8 mouse cellular contexts compared by ENCODE assay signal in genomic region chr13:101765976-101766375, GRCm38 (mm10). TPM values are rescaled to one million over a fixed set of nuclear protein-coding genes. Genes with fewer than 3 reads are reported as not detected.
DNase-seq lines count a peak whose midpoint lies in the region; ATAC-seq lines count a peak whose summit lies in the region.

No protein-coding gene starts in this region.

- H3K9ac ChIP-seq in forebrain, embryonic 14.5 days (ENCODE audit: low read length), result peak overlapping the region; percentile 93; the same call in 1 of the 2 replicates
- peak overlapping the region; percentile 89; the same call in 1 of the 2 replicates for H3K9ac ChIP-seq in liver, embryonic 12.5 days

- peak; percentile 22 for DNase-seq in adrenal gland, postnatal 14 days
- DNase-seq in adrenal gland, adult 8-10 months, result no peak
- DNase-seq in 3T3-L1 (ENCODE audit: low read depth, low spot score), result peak; percentile 29
- no peak for DNase-seq in forebrain, embryonic 14.5 days (ENCODE audit: low spot score)
- DNase-seq in thymus, postnatal 36 days, result no peak
- DNase-seq in spleen, adult 12 weeks (ENCODE audit: low spot score), result no peak
- DNase-seq in thymus, postnatal 4 days, result no peak

- peak overlapping the region; percentile 91 for H3K4me3 ChIP-seq in forebrain, embryonic 14.5 days (ENCODE audit: low read depth, low read length)
- H3K4me3 ChIP-seq in liver, embryonic 12.5 days, result peak overlapping the region; percentile 80

- peaks cover 19% of the 10 kb centered on the region for H3K4me1 ChIP-seq in forebrain, embryonic 14.5 days (ENCODE audit: control insufficient read depth, insufficient read depth, low read length)
- H3K4me1 ChIP-seq in liver, embryonic 12.5 days, result peaks cover 84% of the 10 kb centered on the region

- 53% methylated on average over 3 of the region's 3 CpGs for WGBS in forebrain, embryonic 14.5 days
- WGBS in liver, embryonic 12.5 days (ENCODE audit: insufficient replicate concordance), result 8% methylated on average over 3 of the region's 3 CpGs

- no peaks in the 10 kb centered on the region for H3K9me3 ChIP-seq in forebrain, embryonic 14.5 days (replicated peaks; ENCODE audit: control insufficient read depth, low read length)
- H3K9me3 ChIP-seq in liver, embryonic 12.5 days (replicated peaks), result no peaks in the 10 kb centered on the region

- no peaks in the 10 kb centered on the region for H3K27me3 ChIP-seq in forebrain, embryonic 14.5 days (replicated peaks; ENCODE audit: control insufficient read depth, insufficient read depth, low read length)
- no peaks in the 10 kb centered on the region for H3K27me3 ChIP-seq in liver, embryonic 12.5 days (replicated peaks)

- H3K27ac ChIP-seq in forebrain, embryonic 14.5 days (ENCODE audit: low read depth, low read length), result no peak overlapping the region
- H3K27ac ChIP-seq in liver, embryonic 12.5 days, result peak overlapping the region; percentile 22; the same call in 1 of the 2 replicates

- no peaks in the 10 kb centered on the region for H3K36me3 ChIP-seq in forebrain, embryonic 14.5 days (ENCODE audit: control insufficient read depth, insufficient read depth, low read length)
- no peaks in the 10 kb centered on the region for H3K36me3 ChIP-seq in liver, embryonic 12.5 days

- H3K4me2 ChIP-seq in forebrain, embryonic 14.5 days (ENCODE audit: low read length), result peak overlapping the region; percentile 90
- H3K4me2 ChIP-seq in liver, embryonic 12.5 days, result peak overlapping the region; percentile 97

- ATAC-seq in forebrain, embryonic 14.5 days, result no peak
- no peak for ATAC-seq in liver, embryonic 12.5 days

RNA-seq across cellular contexts. Expression of gene Pik3r1, which starts 2.0 kb away (rescaled TPM):
- total RNA-seq in adrenal gland, postnatal 14 days (2021), result 109 and 110 TPM in 2 replicates
- total RNA-seq in adrenal gland, adult 8-10 months (2022), result 100 to 1,000 TPM in 1 of 4 experiments, 10 to 100 TPM in 3; 52.9 to 103 (median 87.4) TPM
- polyA plus RNA-seq in forebrain, embryonic 14.5 days (2014; fragmentation: Nextera tagmentation; extraction: Ambion mirVana), result 26.8 and 41.6 TPM in 2 replicates
- polyA plus RNA-seq in liver, embryonic 12.5 days (2016; fragmentation: Nextera tagmentation; extraction: Ambion mirVana), result 17.2 and 22.0 TPM in 2 replicates

Comparison
In these comparisons a context has a peak if more than half of its experiments do, and no peak if none do; other contexts are left out.
1. DNase-seq: peak in adrenal gland, postnatal 14 days (single experiment) and 3T3-L1 (single experiment); none in adrenal gland, adult 8-10 months (single experiment), forebrain, embryonic 14.5 days (single experiment), thymus, postnatal 36 days (0 of 2), spleen, adult 12 weeks (single experiment) and thymus, postnatal 4 days (single experiment).